Mouse (Mus musculus) ovary, postnatal 14 days (tissue): ENCODE data around the gene Hist1h1c.
"Not testable (repeated sequence)": the region's sequence is repeated elsewhere in the genome, so short reads cannot be mapped to it uniquely, and the experiment has no call there.

Source experiments
- DNase-seq: peaks from one replicate; pipeline ENCODE4 v3.0.0; 2022; ENCODE audit warnings: low spot score

The Hist1h1c gene

DNA sequence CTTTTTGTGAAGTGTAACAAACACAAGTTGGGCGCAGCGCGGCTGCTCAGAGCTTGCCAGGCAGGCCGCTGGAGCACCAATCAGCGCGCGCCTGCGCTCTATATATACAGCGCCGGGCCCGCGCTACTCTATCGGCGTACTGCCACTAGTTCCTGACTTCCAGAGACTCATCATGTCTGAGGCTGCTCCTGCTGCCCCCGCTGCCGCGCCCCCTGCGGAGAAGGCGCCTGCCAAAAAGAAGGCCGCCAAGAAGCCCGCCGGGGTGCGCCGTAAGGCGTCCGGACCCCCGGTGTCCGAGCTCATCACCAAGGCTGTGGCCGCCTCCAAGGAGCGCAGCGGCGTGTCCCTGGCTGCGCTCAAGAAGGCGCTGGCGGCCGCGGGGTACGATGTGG lies at the start of gene Hist1h1c:
TSS of gene Hist1h1c (plus strand) at position 132 of the 392 bp plus-strand sequence.
- peak; percentile 94 for DNase-seq

DNA sequence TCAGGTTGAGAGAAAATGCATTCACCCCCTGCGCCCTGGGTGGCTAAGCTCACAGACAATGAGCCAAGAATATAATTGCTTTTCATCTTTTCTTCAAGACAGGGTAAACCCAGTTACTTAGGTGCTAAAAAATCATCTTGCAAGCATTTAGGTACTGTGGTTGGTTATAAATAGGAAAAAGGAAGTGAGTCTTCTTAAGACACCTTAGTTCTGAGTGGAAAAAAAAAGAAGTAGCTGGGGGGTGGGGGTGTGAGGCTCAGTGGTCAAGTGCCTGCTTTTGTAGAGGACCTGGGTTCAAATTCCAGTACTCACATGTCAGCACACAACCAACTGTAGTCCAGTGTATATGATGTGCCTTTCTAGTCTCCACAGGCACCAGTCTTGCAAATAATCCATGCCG lies 49.7 kb upstream of the Hist1h1c start:
- no peak for DNase-seq

DNA sequence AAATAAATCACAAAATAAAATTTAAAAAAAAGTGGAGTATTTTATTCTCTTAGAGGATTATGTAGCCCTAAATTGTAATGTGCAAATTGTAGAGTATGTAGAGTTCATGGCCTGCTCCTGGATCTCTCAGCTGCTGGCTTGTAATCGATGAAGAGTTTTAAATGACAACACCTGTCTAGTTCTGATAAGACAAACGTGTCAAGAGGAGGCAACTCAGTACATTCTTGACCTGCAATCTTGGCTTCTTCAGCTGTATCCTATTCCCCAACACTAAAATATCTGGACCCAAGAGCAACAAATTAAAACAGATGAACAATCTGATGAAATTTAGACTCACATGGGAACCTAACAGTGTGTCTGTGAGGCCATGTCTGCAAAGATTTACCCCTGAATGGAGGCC lies 49.1 kb upstream of the Hist1h1c start:
- no peak for DNase-seq

DNA sequence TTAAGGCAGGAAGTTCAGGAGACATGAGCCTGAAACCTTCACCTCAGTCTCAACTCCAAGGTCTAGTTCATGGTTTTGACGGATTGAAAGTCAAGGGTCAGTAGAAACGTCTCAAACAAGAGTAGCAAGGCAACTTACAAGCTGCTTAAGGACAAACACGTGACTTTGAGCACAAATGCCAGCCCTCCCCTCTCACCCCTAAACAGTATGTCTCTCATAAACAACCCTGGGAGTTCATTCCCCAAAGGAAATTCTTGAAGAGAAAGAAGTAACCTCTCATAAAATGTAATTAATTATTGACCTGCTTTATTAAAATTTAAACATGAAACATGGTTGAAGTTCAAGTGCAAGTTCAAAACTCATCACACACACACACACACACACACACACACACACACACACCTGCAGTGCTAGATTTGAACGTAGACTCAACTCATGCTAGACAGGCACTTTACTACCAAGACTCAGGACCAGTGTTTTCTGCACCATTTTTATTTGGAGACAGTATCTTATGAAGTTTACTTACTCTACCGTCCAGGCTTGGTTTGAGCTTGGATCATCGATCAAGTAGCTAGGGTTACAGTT lies 44.7 kb upstream of the Hist1h1c start:
- no peak for DNase-seq

DNA sequence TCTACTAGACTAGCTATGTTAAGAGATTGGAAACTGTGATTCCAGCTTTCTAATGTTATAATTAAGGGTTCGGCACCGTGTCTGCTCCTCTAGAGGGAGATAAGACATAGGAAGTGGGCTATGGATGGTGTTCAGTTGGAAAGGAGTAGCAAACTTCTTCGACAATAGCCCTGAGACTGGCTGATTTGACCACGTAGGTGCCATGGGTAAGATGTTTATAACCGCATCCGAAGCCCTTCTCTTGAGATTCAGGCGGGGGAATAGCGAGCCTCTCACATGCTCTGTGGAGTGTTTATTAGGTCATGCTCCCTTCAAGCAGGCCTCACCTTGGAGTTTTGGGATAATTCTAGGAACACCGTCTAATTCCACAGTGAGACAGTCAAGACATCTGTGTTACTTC lies 43.7 kb upstream of the Hist1h1c start:
- no peak for DNase-seq

DNA sequence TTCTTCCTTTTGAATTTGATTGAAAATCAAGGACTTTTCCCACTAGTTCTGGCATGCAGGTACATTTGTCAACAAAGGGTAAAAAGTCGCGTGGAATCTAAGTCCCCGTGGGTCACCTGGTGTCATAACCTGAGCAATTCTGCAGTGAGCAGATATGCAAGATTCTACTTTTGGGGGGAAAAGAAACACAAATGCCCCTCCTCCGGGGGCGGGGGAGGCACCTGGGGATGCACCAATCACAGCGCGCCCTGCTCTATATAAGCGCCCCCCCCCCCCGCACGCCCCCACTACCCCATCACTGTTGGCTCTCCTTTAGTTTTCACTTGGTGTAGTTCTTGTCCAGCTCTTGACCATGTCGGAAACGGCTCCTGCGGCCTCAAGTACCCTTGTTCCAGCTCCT lies 43.1 kb upstream of the Hist1h1c start, which contains the start of gene Hist1h1t:
TSS of gene Hist1h1t (plus strand) at position 301 of the 400 bp plus-strand sequence.
- no peak for DNase-seq

DNA sequence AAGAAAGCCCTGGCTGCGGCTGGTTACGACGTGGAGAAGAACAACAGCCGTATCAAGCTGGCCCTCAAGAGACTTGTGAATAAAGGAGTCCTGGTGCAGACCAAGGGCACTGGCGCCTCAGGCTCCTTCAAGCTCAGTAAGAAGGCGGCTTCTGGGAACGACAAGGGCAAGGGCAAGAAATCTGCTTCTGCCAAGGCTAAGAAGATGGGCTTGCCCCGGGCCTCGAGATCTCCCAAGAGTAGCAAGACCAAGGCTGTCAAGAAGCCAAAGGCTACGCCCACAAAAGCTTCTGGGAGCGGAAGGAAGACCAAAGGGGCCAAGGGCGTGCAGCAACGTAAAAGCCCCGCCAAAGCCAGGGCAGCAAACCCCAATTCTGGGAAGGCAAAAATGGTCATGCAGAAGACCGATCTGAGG lies 42.5 kb upstream of the Hist1h1c start:
- DNase-seq, result no peak

DNA sequence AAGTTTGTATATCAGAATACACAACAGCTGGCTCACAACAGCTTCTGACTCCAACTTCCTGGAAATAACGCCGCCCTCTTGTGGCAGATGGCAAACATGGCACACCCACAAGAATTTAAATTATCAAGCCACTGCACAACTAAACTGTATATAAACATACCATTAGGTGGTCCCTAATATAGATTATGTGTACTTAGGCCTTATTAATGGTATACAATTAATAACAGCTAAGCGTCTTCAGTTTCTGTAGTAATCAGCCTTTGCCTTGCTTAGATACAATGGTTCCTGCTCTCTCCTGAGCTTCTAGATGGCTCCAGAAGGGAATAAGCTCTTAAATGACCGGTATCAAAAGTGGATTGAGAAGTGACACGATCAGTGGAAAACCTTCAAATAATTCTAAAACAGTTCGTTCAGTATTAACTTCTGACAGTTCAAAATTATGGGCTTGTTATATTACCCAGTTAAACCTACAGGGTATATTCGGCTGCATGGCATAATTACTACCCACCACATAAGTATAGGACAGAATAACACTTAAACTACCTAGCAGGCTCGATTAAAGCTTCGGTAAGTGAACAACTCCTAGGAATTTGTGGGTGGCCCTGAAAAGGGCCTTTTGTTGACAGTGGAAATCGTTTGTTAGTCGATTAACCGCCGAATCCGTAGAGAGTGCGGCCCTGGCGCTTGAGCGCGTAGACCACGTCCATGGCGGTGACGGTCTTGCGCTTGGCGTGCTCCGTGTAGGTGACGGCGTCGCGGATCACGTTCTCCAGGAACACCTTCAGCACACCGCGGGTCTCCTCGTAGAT lies 40.9 kb upstream of the Hist1h1c start:
- DNase-seq, result no peak

DNA sequence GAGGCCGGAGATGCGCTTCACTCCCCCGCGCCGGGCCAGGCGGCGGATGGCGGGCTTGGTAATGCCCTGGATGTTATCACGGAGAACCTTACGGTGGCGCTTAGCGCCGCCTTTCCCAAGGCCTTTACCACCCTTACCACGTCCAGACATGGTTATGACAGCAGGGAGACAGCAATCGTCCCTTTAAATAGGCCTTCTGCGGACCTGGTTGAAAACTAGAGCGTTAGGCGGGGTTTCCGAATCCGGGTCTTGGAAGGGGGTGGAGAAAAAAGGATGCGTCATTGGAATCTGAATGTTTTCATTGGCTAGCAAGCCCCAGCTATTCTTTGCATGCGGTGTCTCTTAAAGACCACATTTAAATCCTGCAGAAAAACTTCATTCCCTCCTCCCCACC lies 40.3 kb upstream of the Hist1h1c start, which contains the start of gene Hist1h4c:
TSS of gene Hist1h4c (minus strand) at position 155 of the 394 bp plus-strand sequence.
- peak; percentile 100 for DNase-seq

DNA sequence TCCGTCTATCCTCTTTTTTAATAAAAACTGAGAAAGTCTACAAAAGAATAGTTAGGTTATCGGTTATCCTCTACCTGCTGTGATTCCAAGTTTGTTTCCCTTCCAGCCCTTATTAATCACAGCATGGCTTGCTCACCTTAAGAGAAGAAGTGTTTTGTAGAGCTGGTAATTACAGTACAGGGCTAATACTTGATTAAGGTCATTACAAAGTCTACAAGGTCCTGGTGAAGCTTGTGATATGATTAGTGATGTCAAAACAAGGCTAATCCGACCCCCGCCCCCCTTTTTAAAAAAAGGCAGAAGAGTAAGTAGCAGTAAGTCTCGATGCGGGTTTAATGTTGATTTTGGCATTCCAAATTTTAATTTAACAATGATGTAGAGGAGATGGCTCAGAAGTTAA lies 39.6 kb upstream of the Hist1h1c start:
- DNase-seq, result no peak

DNA sequence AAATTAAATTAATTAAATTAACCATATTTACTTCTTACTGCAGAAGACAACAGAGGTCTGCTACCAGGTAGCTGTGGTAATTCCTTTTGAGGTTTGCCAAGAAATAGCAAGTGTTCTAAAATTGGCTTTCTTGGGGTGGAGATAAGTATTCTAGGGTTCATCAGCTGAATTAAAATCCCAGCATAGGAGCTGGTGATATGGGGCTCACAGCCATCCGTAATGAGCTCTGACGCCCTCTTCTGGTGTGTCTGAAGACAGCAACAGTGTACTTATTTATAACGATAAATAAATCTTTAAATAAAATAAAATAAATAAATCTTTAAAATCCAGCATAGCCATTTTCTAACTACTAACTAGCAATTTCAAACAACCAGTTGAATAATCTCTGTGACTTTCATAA lies 38.8 kb upstream of the Hist1h1c start:
- no peak for DNase-seq

DNA sequence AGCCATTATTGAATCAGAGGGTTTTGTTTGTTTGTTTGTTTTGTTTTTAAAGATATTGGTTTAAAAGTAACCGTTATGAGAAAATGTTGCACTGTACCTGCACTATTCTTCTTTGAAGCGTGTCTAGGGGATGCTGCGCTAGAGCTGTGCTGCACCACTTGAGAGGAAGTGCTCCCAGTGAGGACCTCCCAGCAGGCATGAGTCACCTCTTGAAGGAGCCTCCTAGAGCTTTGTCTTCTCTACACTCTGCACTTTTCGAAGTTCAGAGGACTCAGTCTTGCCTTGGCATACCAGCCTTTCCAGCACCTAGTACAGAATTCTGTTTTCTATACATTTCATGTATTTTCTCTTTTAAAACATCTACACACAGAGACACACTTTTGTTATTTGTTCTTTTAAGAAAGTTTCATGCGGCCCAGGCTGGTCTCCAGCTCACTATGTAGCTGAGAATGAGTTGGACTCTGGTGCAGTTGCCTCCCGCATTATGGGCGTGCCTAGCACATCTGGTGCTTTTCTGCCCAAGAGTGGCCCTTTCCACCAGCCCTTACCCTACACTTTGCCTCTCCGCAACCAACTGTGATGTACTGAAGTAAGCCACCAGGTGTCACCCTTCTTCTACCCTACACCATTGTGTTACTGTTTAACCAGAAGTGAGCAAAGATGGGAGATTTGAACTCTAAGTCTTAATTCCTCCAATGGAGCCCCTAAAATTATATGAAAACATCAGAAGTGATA lies 37.7 kb upstream of the Hist1h1c start:
- peak; percentile 63 for DNase-seq

DNA sequence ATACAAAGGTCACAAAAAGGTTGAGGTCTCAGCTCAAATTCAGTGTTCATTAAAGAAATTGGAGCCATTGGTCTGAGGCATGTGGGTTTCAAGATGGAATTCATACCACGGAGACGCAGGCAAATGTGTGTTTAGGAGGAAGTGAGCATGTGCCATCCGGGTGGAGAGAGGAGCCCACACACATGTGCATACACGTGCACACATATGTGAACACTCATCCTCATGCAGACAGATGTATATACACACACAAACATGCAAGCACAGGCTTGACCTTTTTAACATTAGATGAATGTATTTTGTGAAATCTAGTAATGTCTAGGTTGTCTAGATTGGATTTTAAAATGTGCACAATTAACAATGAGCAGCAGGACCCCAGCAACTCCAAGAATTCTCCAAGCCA lies 36.4 kb upstream of the Hist1h1c start:
- no peak for DNase-seq

DNA sequence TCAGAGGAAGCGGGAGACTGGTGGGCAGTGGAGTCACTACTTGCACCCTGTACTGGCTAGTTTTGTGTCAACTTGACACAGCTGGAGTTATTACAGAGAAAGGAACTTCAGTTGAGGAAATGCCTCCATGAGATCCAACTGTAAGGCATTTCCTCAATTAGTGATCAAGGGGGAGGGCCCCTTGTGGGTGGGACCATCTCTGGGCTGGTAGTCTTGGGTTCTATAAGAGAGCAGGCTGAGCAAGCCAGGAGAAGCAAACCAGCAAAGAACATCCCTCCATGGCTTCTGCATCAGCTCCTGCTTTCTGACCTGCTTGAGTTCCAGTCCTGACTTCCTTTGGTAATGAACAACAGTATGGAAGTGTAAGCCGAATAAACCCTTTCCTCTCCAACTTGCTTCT lies 35.8 kb upstream of the Hist1h1c start:
- DNase-seq, result not testable (repeated sequence)

DNA sequence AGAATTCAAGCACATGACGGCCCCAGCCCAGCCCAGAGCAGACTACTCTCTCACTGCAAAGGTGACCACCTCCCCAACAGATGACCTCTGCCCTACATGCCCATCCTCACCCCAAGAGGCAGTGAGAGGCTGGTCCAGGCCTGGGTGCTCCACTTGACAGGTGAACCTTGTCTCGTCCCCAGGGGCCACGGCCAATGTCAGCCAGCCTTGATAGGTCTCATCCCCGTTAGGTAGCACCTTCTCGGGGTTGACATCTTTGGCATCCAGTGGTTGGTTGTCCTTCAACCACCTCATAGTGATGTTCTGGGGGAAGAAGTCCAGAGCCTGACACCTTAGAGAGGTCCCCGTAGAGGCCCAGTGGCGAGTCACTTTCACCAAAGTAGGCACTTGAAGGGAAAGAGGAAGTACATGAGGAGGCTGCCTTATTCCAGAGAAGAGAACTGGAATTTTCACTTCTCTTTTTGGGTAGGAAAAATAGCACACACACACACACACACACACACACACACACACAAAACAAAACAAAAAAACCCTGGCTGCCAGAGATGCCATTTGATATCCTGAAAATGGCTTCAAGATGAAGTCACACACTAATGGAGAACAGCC lies 32.8 kb upstream of the Hist1h1c start:
- DNase-seq, result no peak

DNA sequence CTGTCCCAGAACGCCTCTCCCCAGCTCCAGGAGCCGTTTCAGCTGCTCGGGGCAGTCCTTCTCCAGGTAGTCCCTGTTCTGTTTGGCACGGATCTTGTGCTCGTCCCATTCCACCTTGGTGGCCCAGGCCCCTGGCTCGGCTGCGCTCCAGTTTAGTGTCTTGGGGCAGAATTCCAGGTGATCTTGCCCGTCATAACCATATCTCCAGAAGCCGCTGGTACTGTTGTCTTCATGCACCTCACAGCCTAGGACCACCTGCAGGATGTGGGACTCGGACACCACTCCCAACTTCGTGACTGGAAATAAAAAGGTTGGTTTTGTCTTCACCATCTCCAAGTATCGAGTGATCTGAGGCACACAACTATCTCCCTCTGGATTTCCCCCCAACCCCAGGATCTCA lies 31.8 kb upstream of the Hist1h1c start:
- DNase-seq, result no peak

DNA sequence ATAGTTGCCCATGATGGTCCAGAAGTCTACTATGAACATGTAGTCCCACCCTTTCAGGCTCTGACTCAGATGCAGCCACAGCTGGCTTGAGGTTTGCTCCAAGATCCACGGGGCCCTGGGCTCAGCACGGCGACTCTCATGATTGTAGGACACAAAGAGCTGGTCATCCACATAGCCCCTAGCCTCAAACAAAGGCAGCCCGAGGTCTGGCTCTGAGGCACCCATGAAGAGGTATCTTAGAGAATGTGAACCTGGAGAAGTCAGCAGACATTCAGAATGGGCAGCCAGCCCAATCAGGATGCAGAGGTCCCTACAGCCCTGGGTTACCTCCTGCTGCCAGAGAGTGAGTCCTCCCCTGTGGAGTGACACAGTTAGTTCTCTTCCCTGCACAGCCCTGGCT lies 30.6 kb upstream of the Hist1h1c start:
- no peak for DNase-seq

DNA sequence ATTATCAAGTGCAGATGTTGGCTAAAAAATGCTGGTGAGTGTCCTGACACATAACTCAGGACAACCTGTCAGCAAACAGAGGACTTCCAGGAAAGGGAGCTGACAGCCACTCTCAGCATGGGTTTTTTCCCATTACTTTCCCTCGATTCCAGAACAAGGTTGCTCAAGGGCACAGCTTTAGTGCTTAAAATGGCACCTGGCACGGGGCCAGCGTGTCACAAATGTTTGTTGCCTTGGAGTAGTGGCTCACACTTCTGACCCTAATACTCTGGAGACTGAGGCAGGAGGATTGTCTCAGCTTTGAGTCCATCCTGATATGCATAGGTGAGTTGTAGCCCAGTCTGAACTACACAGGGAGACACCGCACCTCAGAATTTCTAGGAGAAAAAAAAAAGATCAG lies 30.0 kb upstream of the Hist1h1c start:
- DNase-seq, result no peak

DNA sequence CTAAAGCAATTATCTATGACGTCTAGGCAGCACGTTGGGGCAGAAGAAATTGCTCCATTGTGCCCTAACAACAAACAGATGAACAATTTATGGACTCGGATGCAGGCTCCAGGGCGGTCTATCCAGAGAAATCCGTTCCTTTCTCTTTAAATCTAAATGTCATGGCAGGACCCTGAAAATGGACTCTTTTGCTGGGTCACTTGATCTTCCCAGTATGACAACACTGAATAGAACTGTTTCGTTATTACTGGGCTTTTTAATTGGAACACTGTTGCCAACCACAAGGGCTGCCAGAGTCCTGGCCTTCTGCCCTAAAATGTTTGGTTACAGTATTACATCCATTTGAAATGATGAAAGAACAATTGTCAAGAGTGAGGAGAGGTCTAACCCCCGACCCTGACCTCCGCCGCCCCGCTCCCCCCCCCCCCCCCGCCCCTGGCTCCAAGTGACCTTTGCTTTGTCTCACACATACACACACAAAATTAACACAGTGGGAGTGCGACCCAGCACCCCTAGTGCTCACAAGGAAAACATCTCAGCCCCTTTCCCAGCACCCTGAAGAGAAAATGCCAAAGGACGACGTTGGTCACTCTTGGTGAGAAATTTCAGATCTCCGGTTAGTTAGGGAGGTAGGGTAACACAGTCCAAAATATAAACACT lies 28.8 kb upstream of the Hist1h1c start:
- DNase-seq, result no peak

DNA sequence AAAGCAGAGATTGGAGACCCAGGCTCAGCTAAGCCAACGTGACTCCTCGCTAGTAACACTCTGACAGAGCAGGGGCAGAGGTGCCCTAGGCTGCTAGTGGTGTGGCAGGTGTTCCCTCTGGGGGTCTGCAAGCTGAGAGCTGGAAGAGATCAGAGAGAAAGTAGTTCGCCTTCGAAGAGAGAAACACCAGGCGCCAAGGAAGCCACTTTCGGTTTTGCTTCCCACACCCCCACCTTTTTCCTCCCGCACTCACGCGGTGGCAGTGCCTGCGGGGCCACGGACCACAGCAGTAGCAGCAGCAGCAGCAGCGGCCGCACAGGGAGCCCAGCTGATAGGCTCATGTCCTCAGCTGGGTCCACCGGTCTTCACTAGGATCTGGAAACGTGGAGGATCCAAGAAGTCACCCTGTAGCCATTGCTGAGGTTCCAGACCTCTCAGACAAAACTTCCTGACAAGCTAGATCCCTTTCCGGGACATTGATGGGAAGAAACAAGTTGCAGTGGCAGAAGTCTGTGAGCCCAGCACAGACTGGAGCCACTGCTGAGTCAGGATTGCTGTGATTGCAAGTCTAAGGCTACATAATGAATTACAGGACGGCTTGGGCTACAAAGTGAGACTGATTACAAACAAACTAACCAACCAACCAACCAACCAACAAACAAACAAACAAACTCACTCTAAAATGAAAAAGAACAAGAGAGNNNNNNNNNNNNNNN lies 28.1 kb upstream of the Hist1h1c start, which contains the start of gene Hfe:
TSS of gene Hfe (minus strand) at position 481 of the 716 bp plus-strand sequence.
- DNase-seq, result peak; percentile 24
